Mouse (Mus musculus): Measurements from ENCODE around the gene Pkp4. TPM values are rescaled to one million over a fixed set of nuclear protein-coding genes. Genes with fewer than 3 reads are reported as not detected.

The Pkp4 gene
- polyA plus RNA-seq, 1 experiment from 2014 or later = 17.7 TPM

DNA sequence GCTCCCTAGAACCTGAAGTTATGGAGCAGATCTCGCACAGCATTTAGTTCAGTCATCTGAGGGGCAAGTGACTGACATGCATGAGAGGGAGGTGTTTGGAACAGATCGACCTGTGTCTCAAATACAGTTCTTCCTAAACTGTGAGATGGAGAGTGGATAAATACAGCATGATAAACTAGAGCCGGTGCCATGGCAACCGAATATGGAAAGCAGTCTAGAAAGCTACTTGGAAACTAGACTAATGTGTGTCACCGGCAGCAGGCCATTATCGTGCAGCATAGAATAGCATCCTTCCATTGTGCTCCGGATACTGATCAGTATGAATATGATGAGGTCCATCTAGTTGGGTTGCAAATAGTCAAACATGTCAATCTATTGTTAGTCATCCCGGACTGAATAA is 17.5 kb downstream of the Pkp4 start:
- Histone ChIP-seq H3K4me1 (replicated peaks; ENCODE audit: control insufficient read depth, insufficient read depth, low read length) (peaks cover 14% of the 10 kb centered on the region), H3K9ac (ENCODE audit: low read depth, low read length) (no peak overlapping the region), H3K27ac (ENCODE audit: low read depth, low read length) (no peak overlapping the region), H3K9me3 (ENCODE audit: control insufficient read depth, low read length) (no peaks in the 10 kb centered on the region), H3K4me3 (ENCODE audit: low read depth, low read length) (no peak overlapping the region), H3K27me3 (replicated peaks; ENCODE audit: control insufficient read depth, insufficient read depth, low read length) (no peaks in the 10 kb centered on the region), H3K4me2 (no peak overlapping the region), H3K36me3 (ENCODE audit: control insufficient read depth, insufficient read depth, low read length) (no peaks in the 10 kb centered on the region)
- DNase-seq (ENCODE audit: low spot score) = no peak
- ATAC-seq (replicated peaks; ENCODE audit: low FRiP score) = no peak
- WGBS = 88% methylated on average over 8 of the region's 8 CpGs

DNA sequence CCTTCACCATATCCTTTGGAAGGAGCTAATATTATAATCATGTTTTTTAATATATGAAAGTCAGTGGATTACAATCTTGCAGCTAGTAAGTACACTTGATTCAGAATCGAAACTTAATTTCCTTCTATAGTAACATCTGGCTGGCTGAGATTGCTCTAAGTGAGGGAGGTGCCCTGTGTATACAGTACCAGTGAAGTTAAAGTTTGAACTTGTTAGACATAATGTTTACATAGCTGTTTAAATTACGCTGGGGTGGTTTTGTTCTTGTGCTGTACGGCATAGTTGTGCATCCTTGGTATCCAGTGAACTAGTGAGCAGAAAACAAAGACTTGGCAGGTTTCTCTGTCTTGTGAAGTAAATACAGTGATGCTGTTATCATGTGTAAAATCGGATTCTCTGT is 18.3 kb downstream of the Pkp4 start:
- no peak overlapping the region for H3K27ac ChIP-seq (ENCODE audit: low read depth, low read length)
- H3K9me3 ChIP-seq (ENCODE audit: control insufficient read depth, low read length) = no peaks in the 10 kb centered on the region
- WGBS = 68% methylated on average over 4 of the region's 4 CpGs
- H3K9ac ChIP-seq (ENCODE audit: low read depth, low read length) = no peak overlapping the region
- ATAC-seq (replicated peaks; ENCODE audit: low FRiP score) = no peak
- peaks cover 14% of the 10 kb centered on the region for H3K4me1 ChIP-seq (replicated peaks; ENCODE audit: control insufficient read depth, insufficient read depth, low read length)
- no peak overlapping the region for H3K4me2 ChIP-seq
- DNase-seq (ENCODE audit: low spot score) = no peak
- no peak overlapping the region for H3K4me3 ChIP-seq (ENCODE audit: low read depth, low read length)
- H3K27me3 ChIP-seq (replicated peaks; ENCODE audit: control insufficient read depth, insufficient read depth, low read length) = no peaks in the 10 kb centered on the region
- H3K36me3 ChIP-seq (ENCODE audit: control insufficient read depth, insufficient read depth, low read length) = no peaks in the 10 kb centered on the region

DNA sequence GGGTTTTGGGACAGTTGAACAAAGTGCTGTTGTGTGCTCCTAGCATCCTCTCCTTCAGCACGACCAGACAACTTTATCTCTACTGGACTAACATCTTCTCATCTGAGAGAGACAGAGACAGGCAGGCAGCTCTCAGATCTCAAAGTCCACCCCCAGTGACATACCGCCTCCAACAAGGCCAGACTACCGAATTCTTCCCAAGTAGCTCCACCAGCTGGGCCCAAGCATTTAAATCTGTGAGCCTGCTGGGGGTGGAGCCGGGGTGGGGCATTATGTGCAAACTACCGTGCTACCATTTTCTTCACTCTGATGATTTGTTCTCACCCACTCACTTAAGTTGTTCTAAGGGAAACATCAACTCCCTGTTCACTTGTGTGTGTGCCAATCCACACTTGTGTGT is 18.8 kb downstream of the Pkp4 start:
- Histone ChIP-seq H3K4me3 (ENCODE audit: low read depth, low read length) (no peak overlapping the region), H3K27me3 (replicated peaks; ENCODE audit: control insufficient read depth, insufficient read depth, low read length) (no peaks in the 10 kb centered on the region), H3K9me3 (ENCODE audit: control insufficient read depth, low read length) (no peaks in the 10 kb centered on the region), H3K27ac (ENCODE audit: low read depth, low read length) (no peak overlapping the region), H3K9ac (ENCODE audit: low read depth, low read length) (no peak overlapping the region), H3K4me1 (replicated peaks; ENCODE audit: control insufficient read depth, insufficient read depth, low read length) (peaks cover 14% of the 10 kb centered on the region), H3K36me3 (ENCODE audit: control insufficient read depth, insufficient read depth, low read length) (no peaks in the 10 kb centered on the region), H3K4me2 (no peak overlapping the region)
- DNase-seq (ENCODE audit: low spot score) (no peak), ATAC-seq (replicated peaks; ENCODE audit: low FRiP score) (no peak)
- WGBS = 45% methylated on average over 5 of the region's 5 CpGs

DNA sequence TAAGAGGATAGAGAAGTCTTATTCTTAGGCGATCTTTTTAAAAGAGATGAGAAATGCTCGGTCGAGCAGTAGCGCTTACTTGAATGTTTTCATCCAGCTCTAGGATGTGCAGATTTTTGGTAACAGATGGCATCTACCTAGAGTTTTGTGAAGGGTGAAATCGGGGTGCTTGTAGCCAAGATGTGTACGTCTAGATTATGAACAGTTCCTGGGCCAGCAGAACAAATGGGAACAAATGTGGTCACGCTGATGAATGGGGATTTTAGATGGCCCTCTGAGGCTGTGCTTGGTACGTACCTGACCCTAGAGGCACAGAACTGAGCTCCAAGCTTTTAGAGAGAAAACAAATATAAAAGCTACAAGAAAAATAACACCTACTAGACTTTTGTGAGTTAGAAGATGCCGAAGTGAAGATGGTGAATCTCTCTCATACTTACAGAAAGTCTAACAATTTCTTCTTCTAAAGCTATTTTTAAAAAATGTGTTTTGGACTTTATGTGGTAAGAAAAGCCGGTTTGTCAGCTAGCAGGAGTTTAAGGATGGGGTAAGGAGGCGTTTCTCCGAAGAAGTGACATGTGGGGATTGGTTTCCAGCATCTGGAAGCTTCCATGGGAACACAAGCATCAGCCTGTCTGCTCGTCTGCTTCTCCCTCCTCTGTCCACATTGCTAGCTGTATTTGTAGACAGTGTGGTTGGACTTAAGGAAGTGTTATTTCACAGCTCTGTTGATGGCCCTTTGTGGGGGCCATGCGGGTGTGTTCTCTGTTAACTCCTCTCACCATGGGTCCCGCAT is 20.9 kb downstream of the Pkp4 start:
- no peaks in the 10 kb centered on the region for H3K36me3 ChIP-seq (ENCODE audit: control insufficient read depth, insufficient read depth, low read length)

DNA sequence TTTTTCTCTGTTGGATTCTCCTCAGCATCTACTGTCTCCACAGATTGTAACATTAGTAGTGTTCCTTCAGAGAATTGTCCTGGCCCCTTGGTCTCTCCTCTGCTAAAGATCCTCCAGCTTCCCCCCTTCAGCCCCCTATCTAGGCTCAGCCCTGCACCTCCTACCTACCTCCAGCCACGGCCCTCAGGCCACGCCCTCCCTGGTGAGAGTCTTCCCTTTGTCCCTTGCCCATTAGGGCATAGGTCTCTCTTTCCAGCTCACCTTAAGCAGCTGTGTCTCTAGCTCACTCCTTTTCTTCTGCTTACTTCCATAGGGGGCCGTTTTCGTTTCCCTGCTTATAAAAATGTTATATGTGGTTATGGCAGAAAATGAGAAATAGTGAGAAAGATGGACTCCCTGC is 22.9 kb downstream of the Pkp4 start:
- no peaks in the 10 kb centered on the region for H3K9me3 ChIP-seq (ENCODE audit: control insufficient read depth, low read length)
- no peak overlapping the region for H3K27ac ChIP-seq (ENCODE audit: low read depth, low read length)
- H3K36me3 ChIP-seq (ENCODE audit: control insufficient read depth, insufficient read depth, low read length) = peaks cover 5% of the 10 kb centered on the region; the same call in 1 of the 2 replicates
- peaks cover 12% of the 10 kb centered on the region for H3K4me1 ChIP-seq (replicated peaks; ENCODE audit: control insufficient read depth, insufficient read depth, low read length)
- DNase-seq (ENCODE audit: low spot score) (no peak), ATAC-seq (replicated peaks; ENCODE audit: low FRiP score) (no peak)
- no peak overlapping the region for H3K4me2 ChIP-seq
- H3K9ac ChIP-seq (ENCODE audit: low read depth, low read length) = no peak overlapping the region
- H3K27me3 ChIP-seq (replicated peaks; ENCODE audit: control insufficient read depth, insufficient read depth, low read length) = no peaks in the 10 kb centered on the region
- H3K4me3 ChIP-seq (ENCODE audit: low read depth, low read length) = no peak overlapping the region
- WGBS = 61% methylated on average over 4 of the region's 4 CpGs

More for the DNA sequence above, 20.9 kb downstream of the Pkp4 start:
- H3K27me3 ChIP-seq (replicated peaks; ENCODE audit: control insufficient read depth, insufficient read depth, low read length) = no peaks in the 10 kb centered on the region
- DNase-seq (ENCODE audit: low spot score) = no peak
- no peak overlapping the region for H3K4me2 ChIP-seq
- H3K27ac ChIP-seq (ENCODE audit: low read depth, low read length) = no peak overlapping the region
- no peak overlapping the region for H3K4me3 ChIP-seq (ENCODE audit: low read depth, low read length)
- H3K9ac ChIP-seq (ENCODE audit: low read depth, low read length) = no peak overlapping the region
- 84% methylated on average over 15 of the region's 15 CpGs for WGBS
- no peaks in the 10 kb centered on the region for H3K9me3 ChIP-seq (ENCODE audit: control insufficient read depth, low read length)
- peaks cover 12% of the 10 kb centered on the region for H3K4me1 ChIP-seq (replicated peaks; ENCODE audit: control insufficient read depth, insufficient read depth, low read length)
- ATAC-seq (replicated peaks; ENCODE audit: low FRiP score) = no peak

DNA sequence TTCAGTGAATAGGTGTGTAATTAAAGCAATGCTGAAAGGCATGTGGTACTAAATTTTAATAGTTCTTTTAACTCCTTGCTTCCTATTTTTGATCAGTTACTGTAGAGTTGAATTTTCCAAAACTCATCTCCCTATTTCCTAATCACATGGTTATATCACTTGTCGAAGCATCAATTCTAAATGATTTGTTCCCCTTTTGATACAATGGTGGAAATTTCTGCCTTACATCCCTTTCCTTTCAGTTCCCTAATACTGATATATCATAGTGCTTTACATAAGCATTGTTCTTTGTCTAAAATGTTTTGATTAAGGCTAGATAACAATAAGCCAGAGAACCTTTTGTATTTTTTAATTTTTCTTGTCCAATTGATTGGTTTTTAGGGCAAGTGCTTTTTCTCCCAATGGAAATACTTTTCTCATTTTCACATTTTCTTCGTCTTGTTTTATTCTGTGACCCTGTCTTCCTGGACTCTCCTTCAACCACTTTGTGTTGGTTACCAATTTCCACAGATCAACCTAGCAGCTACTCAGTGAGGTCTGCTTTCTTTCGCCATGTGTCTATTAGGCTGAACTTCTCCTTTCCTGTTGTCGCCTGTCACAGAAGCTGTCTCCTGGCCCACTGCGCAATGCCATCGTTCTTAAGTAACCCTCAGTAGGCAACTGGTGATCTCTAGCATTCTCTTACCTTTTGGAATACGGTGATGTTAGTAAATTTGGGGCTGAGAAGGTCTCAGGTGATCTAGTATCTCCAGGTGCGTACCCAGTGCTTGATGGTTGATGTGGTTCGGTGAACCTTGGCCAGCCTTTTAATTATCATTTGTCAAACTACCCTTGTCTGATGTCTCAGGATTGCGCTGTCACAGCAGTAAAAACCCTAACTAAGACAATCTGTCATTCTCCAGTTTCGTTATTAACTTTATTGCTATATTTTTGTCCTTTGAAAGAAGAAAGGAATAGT is 23.7 kb downstream of the Pkp4 start:
- Histone ChIP-seq H3K4me2 (no peak overlapping the region), H3K27ac (ENCODE audit: low read depth, low read length) (no peak overlapping the region), H3K4me1 (replicated peaks; ENCODE audit: control insufficient read depth, insufficient read depth, low read length) (peaks cover 11% of the 10 kb centered on the region), H3K36me3 (ENCODE audit: control insufficient read depth, insufficient read depth, low read length) (peaks cover 5% of the 10 kb centered on the region; the same call in 1 of the 2 replicates), H3K27me3 (replicated peaks; ENCODE audit: control insufficient read depth, insufficient read depth, low read length) (no peaks in the 10 kb centered on the region), H3K4me3 (ENCODE audit: low read depth, low read length) (no peak overlapping the region), H3K9ac (ENCODE audit: low read depth, low read length) (no peak overlapping the region), H3K9me3 (ENCODE audit: control insufficient read depth, low read length) (no peaks in the 10 kb centered on the region)
- WGBS = 81% methylated on average over 11 of the region's 11 CpGs
- DNase-seq (ENCODE audit: low spot score) = no peak
- ATAC-seq (replicated peaks; ENCODE audit: low FRiP score) = no peak

DNA sequence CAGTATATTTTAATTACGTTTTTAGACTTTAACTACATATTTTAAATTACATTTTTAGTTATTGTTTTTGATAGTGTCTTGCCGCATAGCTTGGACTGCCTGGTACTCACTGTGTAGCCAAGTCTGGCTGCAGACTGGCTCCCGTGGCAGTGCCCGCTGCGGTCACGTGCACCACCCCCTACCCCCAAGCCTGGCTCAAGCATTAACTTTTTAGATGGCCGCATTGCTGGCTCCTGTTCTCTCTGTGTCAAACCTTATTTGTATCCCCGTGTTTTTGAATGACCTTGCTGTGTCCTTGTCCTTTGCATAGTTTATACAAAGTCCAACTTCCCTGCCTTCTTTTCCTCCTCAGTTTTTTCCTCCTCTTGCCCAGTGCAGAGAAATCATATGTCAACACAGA is 25.5 kb downstream of the Pkp4 start:
- 89% methylated on average over 8 of the region's 8 CpGs for WGBS
- no peak overlapping the region for H3K4me3 ChIP-seq (ENCODE audit: low read depth, low read length)
- H3K9ac ChIP-seq (ENCODE audit: low read depth, low read length) = no peak overlapping the region
- H3K9me3 ChIP-seq (ENCODE audit: control insufficient read depth, low read length) = no peaks in the 10 kb centered on the region
- H3K27ac ChIP-seq (ENCODE audit: low read depth, low read length) = no peak overlapping the region
- ATAC-seq (replicated peaks; ENCODE audit: low FRiP score) = no peak
- no peaks in the 10 kb centered on the region for H3K27me3 ChIP-seq (replicated peaks; ENCODE audit: control insufficient read depth, insufficient read depth, low read length)
- H3K4me2 ChIP-seq = no peak overlapping the region
- no peaks in the 10 kb centered on the region for H3K4me1 ChIP-seq (replicated peaks; ENCODE audit: control insufficient read depth, insufficient read depth, low read length)
- no peak for DNase-seq (ENCODE audit: low spot score)
- H3K36me3 ChIP-seq (ENCODE audit: control insufficient read depth, insufficient read depth, low read length) = peaks cover 5% of the 10 kb centered on the region; the same call in 1 of the 2 replicates

DNA sequence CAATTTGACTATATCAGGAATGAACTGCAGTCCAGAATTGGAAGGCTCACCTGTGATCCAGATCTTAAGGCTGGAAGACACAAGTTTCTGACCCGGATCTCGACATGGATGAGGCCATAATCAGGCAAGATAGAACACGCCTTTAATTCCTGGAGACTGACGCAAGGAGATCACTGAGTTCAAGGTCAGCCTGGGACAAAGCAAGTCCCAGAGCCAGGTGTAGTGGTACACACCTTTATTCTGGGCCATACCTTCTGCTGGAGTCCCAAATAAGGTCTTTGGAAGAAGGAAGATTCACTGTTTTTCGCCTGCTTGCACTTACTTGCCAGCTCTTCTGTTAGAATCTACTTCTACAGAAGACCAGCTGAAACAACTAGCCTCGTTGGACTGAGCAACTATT is 26.3 kb downstream of the Pkp4 start:
- H3K36me3 ChIP-seq (ENCODE audit: control insufficient read depth, insufficient read depth, low read length) = peaks cover 5% of the 10 kb centered on the region; the same call in 1 of the 2 replicates
- H3K9ac ChIP-seq (ENCODE audit: low read depth, low read length) = no peak overlapping the region
- no peak for ATAC-seq (replicated peaks; ENCODE audit: low FRiP score)
- no peaks in the 10 kb centered on the region for H3K9me3 ChIP-seq (ENCODE audit: control insufficient read depth, low read length)
- H3K27ac ChIP-seq (ENCODE audit: low read depth, low read length) = no peak overlapping the region
- no peaks in the 10 kb centered on the region for H3K27me3 ChIP-seq (replicated peaks; ENCODE audit: control insufficient read depth, insufficient read depth, low read length)
- no peak for DNase-seq (ENCODE audit: low spot score)
- H3K4me1 ChIP-seq (replicated peaks; ENCODE audit: control insufficient read depth, insufficient read depth, low read length) = no peaks in the 10 kb centered on the region
- no peak overlapping the region for H3K4me2 ChIP-seq
- WGBS = 91% methylated on average over 6 of the region's 6 CpGs
- H3K4me3 ChIP-seq (ENCODE audit: low read depth, low read length) = no peak overlapping the region
